Mouse (Mus musculus) bone marrow macrophage, adult 2 months (primary cell): ENCODE data around the gene Dock1. TPM values are rescaled to one million over a fixed set of nuclear protein-coding genes. Genes with fewer than 3 reads are reported as not detected.

Experiments used
- H3K27ac ChIP-seq: 2 replicates; pipeline ENCODE4 v1.5.1; 2012; ENCODE audit warnings: low read depth, low read length; ENCODE audit not compliant: insufficient read depth
- H3K4me1 ChIP-seq: 2 replicates; pipeline ENCODE4 v1.6.1; 2012; ENCODE audit warnings: low read length; ENCODE audit not compliant: control insufficient read depth, insufficient read depth
- H3K4me3 ChIP-seq: 2 replicates; pipeline ENCODE4 v1.5.1; 2012; ENCODE audit warnings: mild to moderate bottlenecking, low read length, moderate library complexity; ENCODE audit not compliant: insufficient read depth
- CTCF ChIP-seq: IDR thresholded peaks from 2 replicates; pipeline ENCODE4 v1.5.1; 2012; ENCODE audit warnings: low read depth, mild to moderate bottlenecking, low read length, moderate library complexity
- POLR2A ChIP-seq: IDR thresholded peaks from 2 replicates; pipeline ENCODE4 v1.6.1; 2012; ENCODE audit warnings: mild to moderate bottlenecking, low read depth, low read length, borderline replicate concordance
- polyA plus RNA-seq: library from polyadenylated mRNA; stranded (reverse); fragments of >200 nt; gene quantifications from 2 replicates; pipeline ENCODE4 v1.2.4, GENCODE M21; 2012; ENCODE audit not compliant: missing spikeins, insufficient read depth, insufficient read length

Gene Dock1
- polyA plus RNA-seq, 1 experiment: 19.9 TPM

GRCm38 (mm10) chr7:135059071-135059470 lies 388.6 kb downstream of the Dock1 start:
- Histone ChIP-seq H3K4me3 (no peak overlapping the region), H3K4me1 (no peaks in the 10 kb centered on the region), H3K27ac (no peak overlapping the region)
- TF ChIP-seq POLR2A: no peak
- no peak for TF ChIP-seq CTCF

- no peak overlapping the region for H3K27ac ChIP-seq
- H3K4me1 ChIP-seq: no peaks in the 10 kb centered on the region
- TF ChIP-seq CTCF: no peak
- H3K4me3 ChIP-seq: no peak overlapping the region
These were observed 389.1 kb downstream of the Dock1 start for GRCm38 (mm10) chr7:135059562-135059961.

DNA sequence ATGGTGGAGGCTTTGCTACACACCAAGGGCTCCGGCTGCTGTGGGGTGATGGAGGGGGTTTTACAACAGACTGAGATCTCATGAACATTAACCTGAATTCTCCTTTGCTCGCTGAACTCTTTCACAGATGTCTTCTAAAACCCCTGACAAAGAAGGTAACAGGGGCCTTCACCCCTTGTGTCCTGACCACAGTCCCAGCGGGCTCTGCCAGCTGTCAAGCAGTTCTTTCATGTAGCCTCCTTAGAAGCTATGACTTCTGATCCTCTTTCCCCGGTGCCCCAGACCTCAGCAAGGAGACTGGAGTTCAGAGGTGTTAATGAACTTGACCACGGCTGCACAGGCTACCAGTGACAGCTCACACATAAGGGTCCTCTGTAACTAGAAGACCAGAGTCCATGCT lies 393.4 kb downstream of the Dock1 start:
- TF ChIP-seq CTCF: no peak
- no peak for TF ChIP-seq POLR2A
- Histone ChIP-seq H3K27ac (no peak overlapping the region), H3K4me1 (peaks cover under 1% of the 10 kb centered on the region), H3K4me3 (no peak overlapping the region)

GRCm38 (mm10) chr7:135065301-135065700 lies 394.8 kb downstream of the Dock1 start:
- Histone ChIP-seq H3K4me1 (peaks cover 9% of the 10 kb centered on the region), H3K27ac (no peak overlapping the region), H3K4me3 (no peak overlapping the region)
- no peak for TF ChIP-seq CTCF
- TF ChIP-seq POLR2A: no peak

DNA sequence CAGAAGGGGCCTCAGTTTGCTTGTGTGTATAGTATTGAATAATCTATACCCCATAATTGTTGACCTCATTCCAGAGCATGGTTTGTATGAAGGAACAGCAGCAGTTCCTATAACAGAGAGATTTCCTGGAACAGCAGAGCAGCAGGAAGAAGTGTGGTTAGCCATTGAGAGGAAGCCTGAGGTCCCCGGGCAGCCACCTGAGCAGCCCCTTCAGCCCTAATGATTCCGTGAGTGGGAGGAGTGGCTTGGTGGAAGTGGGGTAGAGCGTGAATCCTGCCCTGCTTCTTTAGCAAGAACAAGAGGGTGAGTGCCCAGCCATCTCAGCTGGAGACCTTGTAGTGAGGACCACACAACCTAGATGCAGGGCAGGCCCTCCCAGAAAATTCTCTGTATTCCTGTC lies 398.4 kb downstream of the Dock1 start:
- TF ChIP-seq CTCF (no peak), POLR2A (no peak)
- Histone ChIP-seq H3K27ac (no peak overlapping the region), H3K4me3 (no peak overlapping the region), H3K4me1 (peaks cover 9% of the 10 kb centered on the region)

- no peak overlapping the region for H3K4me3 ChIP-seq
- no peak overlapping the region for H3K27ac ChIP-seq
- no peaks in the 10 kb centered on the region; the same call in 1 of the 2 replicates for H3K4me1 ChIP-seq
- TF ChIP-seq CTCF: no peak
- TF ChIP-seq POLR2A: no peak
These were observed 406.4 kb downstream of the Dock1 start for GRCm38 (mm10) chr7:135076904-135077303.

GRCm38 (mm10) chr7:135077340-135077739 lies 406.9 kb downstream of the Dock1 start:
- H3K27ac ChIP-seq: no peak overlapping the region
- H3K4me1 ChIP-seq: no peaks in the 10 kb centered on the region; the same call in 1 of the 2 replicates
- no peak overlapping the region for H3K4me3 ChIP-seq
- TF ChIP-seq POLR2A (no peak), CTCF (no peak)

DNA sequence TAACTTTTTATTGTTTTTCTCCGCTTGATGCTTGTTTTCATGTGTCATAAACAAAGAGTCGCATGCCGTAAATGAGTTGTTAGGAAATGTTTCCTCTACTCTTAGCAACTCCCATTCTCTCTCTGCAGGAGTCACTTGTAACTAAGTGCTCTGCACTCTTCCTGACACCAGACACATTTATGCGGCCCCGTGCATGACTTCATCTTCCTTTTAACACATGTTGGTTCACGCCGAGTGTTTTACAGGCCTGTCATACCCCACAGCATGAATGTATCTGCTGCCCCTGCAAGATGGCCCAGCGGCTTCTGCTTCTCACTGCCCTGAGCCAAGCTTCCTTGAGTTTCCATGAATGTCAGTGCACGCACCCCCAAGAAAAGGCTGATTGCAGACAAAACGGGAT lies 407.4 kb downstream of the Dock1 start:
- no peaks in the 10 kb centered on the region; the same call in 1 of the 2 replicates for H3K4me1 ChIP-seq
- H3K4me3 ChIP-seq: no peak overlapping the region
- TF ChIP-seq POLR2A: no peak
- H3K27ac ChIP-seq: no peak overlapping the region

GRCm38 (mm10) chr7:135083421-135083820 lies 413.0 kb downstream of the Dock1 start:
- no peak overlapping the region for H3K4me3 ChIP-seq
- no peaks in the 10 kb centered on the region for H3K4me1 ChIP-seq
- H3K27ac ChIP-seq: no peak overlapping the region
- TF ChIP-seq POLR2A (no peak), CTCF (no peak)

- TF ChIP-seq POLR2A (no peak), CTCF (no peak)
- Histone ChIP-seq H3K4me1 (no peaks in the 10 kb centered on the region), H3K4me3 (no peak overlapping the region), H3K27ac (no peak overlapping the region)
These were observed 413.6 kb downstream of the Dock1 start for GRCm38 (mm10) chr7:135084069-135084468.

GRCm38 (mm10) chr7:135086556-135086955 lies 416.1 kb downstream of the Dock1 start:
- H3K27ac ChIP-seq: no peak overlapping the region
- TF ChIP-seq CTCF: no peak
- no peak for TF ChIP-seq POLR2A
- H3K4me1 ChIP-seq: no peaks in the 10 kb centered on the region
- no peak overlapping the region for H3K4me3 ChIP-seq

- no peak overlapping the region for H3K27ac ChIP-seq
- TF ChIP-seq POLR2A (no peak), CTCF (no peak)
- H3K4me1 ChIP-seq: no peaks in the 10 kb centered on the region
- H3K4me3 ChIP-seq: no peak overlapping the region
These were observed 419.2 kb downstream of the Dock1 start for GRCm38 (mm10) chr7:135089626-135090025.
